Mouse (Mus musculus): ENCODE measurements around the gene Osbpl9. TPM values are rescaled to one million over a fixed set of nuclear protein-coding genes. Genes with fewer than 3 reads are reported as not detected.

Gene Osbpl9
- total RNA-seq, 2 experiments from 2014 or later = 44.6 to 62.0 TPM

GRCm38 (mm10) chr4:109210253-109210652 lies 8.2 kb upstream of the Osbpl9 start:
- ATAC-seq (replicated peaks; ENCODE audit: poor library complexity, severe bottlenecking) = no peak

GRCm38 (mm10) chr4:109207524-109207923 lies 5.5 kb upstream of the Osbpl9 start:
- ATAC-seq (replicated peaks; ENCODE audit: poor library complexity, severe bottlenecking) = peak; percentile 86

- ATAC-seq (replicated peaks; ENCODE audit: poor library complexity, severe bottlenecking) = no peak
Measured at GRCm38 (mm10) chr4:109204416-109204815, 2.3 kb upstream of the Osbpl9 start.

GRCm38 (mm10) chr4:109203931-109204330 lies 1.9 kb upstream of the Osbpl9 start:
- no peak for ATAC-seq (replicated peaks; ENCODE audit: poor library complexity, severe bottlenecking)

DNA sequence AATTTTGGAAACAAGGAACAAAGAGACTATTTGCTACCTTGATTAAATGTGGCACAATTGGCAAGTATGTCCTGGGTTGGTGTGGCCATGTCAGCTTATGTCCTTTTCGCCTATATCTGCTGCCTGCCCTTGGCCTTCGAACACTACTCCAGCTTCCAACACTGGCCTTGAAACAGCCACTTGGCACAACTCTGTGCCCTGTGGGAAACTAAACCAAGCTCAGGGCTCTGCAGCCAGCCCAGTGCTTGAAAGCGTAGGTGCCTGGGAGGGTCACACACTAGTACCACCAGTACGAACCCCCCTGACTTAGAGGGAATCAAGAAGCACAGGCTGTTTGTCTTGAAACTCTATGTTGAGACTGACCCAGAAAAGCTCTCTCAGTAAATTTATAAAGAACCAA lies 3.0 kb downstream of the Osbpl9 start:
- no peak for ATAC-seq (replicated peaks; ENCODE audit: poor library complexity, severe bottlenecking)

GRCm38 (mm10) chr4:109195900-109196629 lies 6.0 kb downstream of the Osbpl9 start:
- ATAC-seq (replicated peaks; ENCODE audit: poor library complexity, severe bottlenecking) = no peak

DNA sequence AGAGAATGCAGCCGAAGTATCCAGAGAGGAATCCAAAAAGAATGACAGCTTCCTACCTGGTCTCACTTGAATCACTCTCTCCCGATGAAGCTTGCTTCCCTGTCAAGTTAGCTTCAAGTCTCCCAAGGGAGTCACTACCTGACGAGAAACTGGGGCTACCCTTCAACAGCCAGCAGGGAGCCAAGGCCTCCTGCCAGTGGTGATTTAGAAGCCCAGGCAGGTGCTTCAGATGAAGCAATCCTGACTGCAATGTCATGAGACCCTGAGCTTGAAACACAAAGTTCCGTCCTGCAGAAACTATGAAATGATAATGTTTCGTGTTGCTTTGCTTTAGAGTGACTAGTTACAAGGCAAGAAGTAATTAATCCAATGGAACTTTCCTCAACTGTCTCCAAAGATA lies 8.2 kb downstream of the Osbpl9 start:
- ATAC-seq (replicated peaks; ENCODE audit: poor library complexity, severe bottlenecking) = no peak

- ATAC-seq (replicated peaks; ENCODE audit: poor library complexity, severe bottlenecking) = no peak
Measured at GRCm38 (mm10) chr4:109191598-109191997, 10.5 kb downstream of the Osbpl9 start.

- no peak for ATAC-seq (replicated peaks; ENCODE audit: poor library complexity, severe bottlenecking)
Measured at GRCm38 (mm10) chr4:109185616-109186405, 16.3 kb downstream of the Osbpl9 start.

DNA sequence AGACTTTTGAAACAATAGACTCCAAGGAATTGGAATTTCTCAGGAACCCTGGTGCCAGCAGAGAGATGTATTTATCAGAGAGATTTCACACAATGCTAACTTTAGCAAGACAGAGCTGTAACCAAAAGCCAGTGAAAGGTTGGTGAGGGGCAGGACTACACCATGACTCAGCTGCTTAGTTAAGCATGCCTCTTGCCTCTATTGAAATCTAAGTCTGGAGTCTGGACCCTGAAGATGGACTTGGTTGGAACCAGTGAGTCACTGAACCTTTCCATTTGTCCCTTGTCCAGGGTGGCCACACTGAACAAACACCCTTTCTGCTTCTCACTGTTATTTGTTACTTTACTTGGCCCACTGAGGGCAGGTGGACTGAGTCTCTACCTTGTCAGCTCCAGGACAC lies 26.4 kb downstream of the Osbpl9 start:
- ATAC-seq (replicated peaks; ENCODE audit: poor library complexity, severe bottlenecking) = no peak

DNA sequence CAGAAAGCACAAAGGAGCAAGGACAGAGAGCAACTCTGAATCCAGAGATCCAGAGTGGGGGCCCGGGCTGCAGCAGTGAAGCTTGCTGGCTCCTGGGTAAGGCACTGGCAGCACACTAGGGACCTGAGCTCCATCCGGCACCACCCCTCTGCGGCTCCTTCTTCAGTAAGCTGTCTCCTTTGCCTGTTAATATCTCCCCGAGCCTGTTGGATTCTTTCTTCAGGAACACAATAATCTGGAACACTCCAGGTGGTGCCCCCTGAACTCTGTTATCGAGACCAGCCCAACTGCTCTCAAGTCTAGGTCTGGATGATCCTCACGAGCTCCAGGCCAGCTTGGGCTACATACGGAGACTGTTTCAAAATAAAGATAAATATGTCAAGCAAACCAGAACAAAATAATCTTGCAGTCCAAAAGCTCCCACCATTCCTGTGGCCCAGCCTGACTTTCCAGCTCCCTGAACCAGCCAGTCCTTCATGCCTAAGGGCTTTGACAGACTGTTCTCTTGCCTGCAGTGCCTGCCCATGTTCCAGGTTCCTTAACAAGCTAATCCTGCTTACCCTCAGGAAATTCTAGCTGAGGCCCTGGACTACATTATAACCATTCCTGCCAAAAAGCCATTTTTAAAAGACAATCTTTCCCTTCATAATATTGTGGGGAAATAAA lies 28.2 kb downstream of the Osbpl9 start:
- ATAC-seq (replicated peaks; ENCODE audit: poor library complexity, severe bottlenecking) = no peak

- no peak for ATAC-seq (replicated peaks; ENCODE audit: poor library complexity, severe bottlenecking)
Measured at GRCm38 (mm10) chr4:109173369-109173768, 28.7 kb downstream of the Osbpl9 start.

- peak; percentile 59 for ATAC-seq (replicated peaks; ENCODE audit: poor library complexity, severe bottlenecking)
Measured at GRCm38 (mm10) chr4:109165521-109166173, 36.4 kb downstream of the Osbpl9 start.

DNA sequence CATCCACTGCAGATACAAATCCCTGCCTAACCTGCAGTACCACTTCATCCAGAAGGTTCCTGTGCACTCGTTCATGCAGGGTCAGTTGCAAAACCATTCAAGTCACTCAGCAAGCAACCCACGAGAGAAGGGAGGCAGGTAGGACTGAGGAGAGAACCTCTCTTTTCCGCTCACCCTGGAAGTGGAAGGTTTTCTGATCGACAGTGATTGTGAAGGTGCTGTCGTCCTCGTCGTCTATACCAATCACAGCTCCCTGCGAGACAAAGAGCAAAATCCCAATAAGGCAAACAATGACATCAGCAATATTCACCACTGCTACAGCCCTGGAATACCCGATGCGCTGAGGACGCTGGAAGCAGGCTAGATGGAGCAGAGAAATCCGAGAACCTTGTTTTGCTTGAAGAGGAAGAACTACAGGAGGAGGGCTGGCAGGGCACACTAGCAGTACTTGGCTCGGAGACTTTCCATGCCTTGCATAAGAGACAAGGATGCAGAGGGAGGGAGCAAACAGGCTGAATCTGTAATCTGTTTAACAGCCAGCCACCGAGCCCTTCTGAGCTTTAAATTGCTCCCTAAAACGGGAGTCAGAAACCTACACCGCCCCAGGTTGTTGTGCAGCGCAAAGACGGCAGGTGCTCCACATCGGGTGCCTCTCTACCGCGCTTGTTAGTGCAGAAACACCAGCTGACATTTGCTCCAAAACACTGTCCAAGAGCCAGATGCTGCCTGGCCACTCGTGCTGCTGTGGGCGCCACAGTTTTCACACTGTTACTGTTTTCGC lies 45.4 kb downstream of the Osbpl9 start:
- no peak for ATAC-seq (replicated peaks; ENCODE audit: poor library complexity, severe bottlenecking)

GRCm38 (mm10) chr4:109156073-109156472 lies 46.0 kb downstream of the Osbpl9 start:
- ATAC-seq (replicated peaks; ENCODE audit: poor library complexity, severe bottlenecking) = no peak

DNA sequence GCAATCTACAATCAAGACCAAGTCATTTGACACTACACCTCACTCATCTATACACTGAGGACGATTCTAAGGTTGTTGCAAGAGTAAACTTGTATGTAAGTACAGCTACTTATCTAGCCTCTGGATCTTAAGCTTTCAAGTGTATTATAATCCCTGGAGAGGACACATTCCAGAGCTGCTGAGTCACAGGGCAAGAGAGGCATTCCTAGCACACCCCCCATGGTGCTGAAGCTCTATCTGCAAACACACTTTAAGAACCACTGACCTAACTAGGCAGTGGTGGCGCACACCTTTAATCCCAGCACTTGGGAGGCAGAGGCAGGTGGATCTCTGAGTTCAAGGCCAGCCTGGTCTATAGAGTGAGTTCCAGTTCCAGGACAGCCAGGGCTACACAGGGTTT lies 51.9 kb downstream of the Osbpl9 start:
- no peak for ATAC-seq (replicated peaks; ENCODE audit: poor library complexity, severe bottlenecking)

DNA sequence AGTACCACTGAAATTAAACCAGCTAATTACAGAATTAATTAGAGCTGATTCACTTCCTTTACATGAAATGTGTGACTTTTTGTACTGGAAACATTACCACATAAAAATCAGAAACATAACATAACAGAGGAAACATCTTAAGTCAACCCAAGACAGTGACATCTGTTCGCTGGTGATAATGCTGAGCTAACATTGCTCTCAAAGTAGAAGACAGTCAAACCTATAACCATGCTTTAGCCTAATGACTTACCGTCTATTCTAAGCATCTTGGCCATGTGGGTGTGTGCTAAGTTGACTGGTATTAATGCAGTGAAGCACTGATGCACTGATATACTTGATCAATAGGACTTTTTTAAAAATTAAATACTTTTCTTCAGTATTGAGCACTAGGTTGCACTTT lies 52.7 kb downstream of the Osbpl9 start:
- no peak for ATAC-seq (replicated peaks; ENCODE audit: poor library complexity, severe bottlenecking)

DNA sequence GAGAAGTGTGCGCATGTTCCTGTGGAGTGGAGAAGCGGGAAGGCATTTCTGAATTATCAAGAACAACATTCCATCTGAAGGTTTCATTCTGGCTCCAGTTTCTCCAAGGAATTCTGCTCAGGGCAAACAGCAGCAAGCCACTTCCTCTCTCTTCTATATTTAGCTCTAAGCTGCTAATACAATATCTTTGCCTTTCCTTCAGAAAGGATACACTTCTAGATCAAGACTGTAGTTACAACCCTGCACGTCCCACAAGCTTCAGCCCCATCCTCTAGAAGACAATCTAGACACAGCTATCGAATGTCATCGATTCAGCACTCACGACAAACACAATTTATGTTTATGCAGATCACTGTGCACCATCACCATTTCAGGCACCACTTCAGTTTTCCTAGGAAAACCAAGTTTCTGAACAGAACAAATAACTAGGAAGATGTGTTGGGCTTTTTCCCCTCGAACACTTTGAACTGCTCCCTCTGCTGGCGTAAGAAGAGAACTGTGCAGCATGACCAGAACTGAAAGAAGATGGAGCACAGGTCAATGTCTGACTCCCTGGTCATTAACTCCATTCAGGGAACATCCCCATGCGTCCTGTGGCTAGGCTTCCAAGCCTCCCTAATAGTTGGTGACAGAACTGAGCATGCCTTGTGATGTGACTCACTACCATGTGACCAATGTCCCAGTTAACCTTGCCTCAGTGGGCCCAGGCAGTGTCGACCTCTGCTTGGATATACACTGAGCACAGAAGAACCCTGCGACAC lies 54.6 kb downstream of the Osbpl9 start:
- ATAC-seq (replicated peaks; ENCODE audit: poor library complexity, severe bottlenecking) = peak; percentile 74

GRCm38 (mm10) chr4:109143091-109143490 lies 59.0 kb downstream of the Osbpl9 start:
- ATAC-seq (replicated peaks; ENCODE audit: poor library complexity, severe bottlenecking) = no peak

Measured in granulocyte monocyte progenitor cell, adult 5-6 weeks (primary cell).